Mouse (Mus musculus): ENCODE results near the gene Ranbp10. TPM values are rescaled to one million over a fixed set of nuclear protein-coding genes. Genes with fewer than 3 reads are reported as not detected.
A peak's percentile ranks its signal among the peaks of the same experiment; 100 is the strongest.

Ranbp10 gene
- total and polyA plus RNA-seq, 3 experiments: 18.0 to 20.0 (median 18.5) TPM

- no peaks in the 10 kb centered on the region for H3K27me3 ChIP-seq (ENCODE audit: control insufficient read depth, insufficient read depth, low read length)
- H3K79me2 ChIP-seq (replicated peaks; ENCODE audit: control insufficient read depth, insufficient read depth, low read length): 0 out of 2 replicates have a peak, but pooled peaks cover 1% of the 10 kb centered on the region
- peak within 1 kb of the TSS; percentile 78 for H3K9ac ChIP-seq (ENCODE audit: low read depth, low read length)
- peaks cover 9% of the 10 kb centered on the region for H3K4me1 ChIP-seq (ENCODE audit: control insufficient read depth, insufficient read depth, low read length)
- H3K27ac ChIP-seq: peak within 1 kb of the TSS; percentile 97
- peaks cover 7% of the 10 kb centered on the region for H3K36me3 ChIP-seq (ENCODE audit: control insufficient read depth, insufficient read depth, low read length)
- peak; percentile 66 for TF ChIP-seq POLR2A (IDR thresholded peaks at IDR 0.05; ENCODE audit: insufficient read depth, low read depth, low read length)
- TF ChIP-seq CTCF (IDR thresholded peaks at IDR 0.05): no peak
- peak; percentile 71; the same call in 1 of the 2 replicates for TF ChIP-seq EP300 (IDR thresholded peaks at IDR 0.05; ENCODE audit: insufficient read depth, low read depth, low read length)
- intact Hi-C loops (cut with DNase I): loop anchor here (2.0 kb wide), 2 partner anchors 20 to 38 kb away; partner anchors contain the start of gene Edc4
- peak within 1 kb of the TSS; percentile 92 for H3K4me3 ChIP-seq
- peak; percentile 92 to 98 for DNase-seq
- WGBS: under 1% methylated on average over 59 of the region's 59 CpGs
Measured at GRCm38 (mm10) chr8:105860143-105860981, 33.2 kb upstream of the Ranbp10 start, which contains the start of gene Nutf2. TSS of gene Nutf2 (plus strand) at chr8:105860580.

GRCm38 (mm10) chr8:105859314-105859713 is 32.2 kb upstream of the Ranbp10 start:
- Histone ChIP-seq H3K27me3 (ENCODE audit: control insufficient read depth, insufficient read depth, low read length) (no peaks in the 10 kb centered on the region), H3K9ac (ENCODE audit: low read depth, low read length) (no peak overlapping the region), H3K79me2 (replicated peaks; ENCODE audit: control insufficient read depth, insufficient read depth, low read length) (0 out of 2 replicates have a peak, but pooled peaks cover 1% of the 10 kb centered on the region), H3K36me3 (ENCODE audit: control insufficient read depth, insufficient read depth, low read length) (peaks cover 7% of the 10 kb centered on the region), H3K4me3 (no peak overlapping the region), H3K27ac (peak overlapping the region; percentile 97), H3K4me1 (ENCODE audit: control insufficient read depth, insufficient read depth, low read length) (peaks cover 10% of the 10 kb centered on the region)
- 61% methylated on average over 5 of the region's 5 CpGs for WGBS
- no peak for TF ChIP-seq EP300 (IDR thresholded peaks at IDR 0.05; ENCODE audit: insufficient read depth, low read depth, low read length)
- no peak for TF ChIP-seq POLR2A (IDR thresholded peaks at IDR 0.05; ENCODE audit: insufficient read depth, low read depth, low read length)
- no peak for TF ChIP-seq CTCF (IDR thresholded peaks at IDR 0.05)
- DNase-seq: no peak
- intact Hi-C loops (cut with DNase I): no loop called here

- H3K9ac ChIP-seq (ENCODE audit: low read depth, low read length): no peak overlapping the region
- TF ChIP-seq EP300 (IDR thresholded peaks at IDR 0.05; ENCODE audit: insufficient read depth, low read depth, low read length) (no peak), POLR2A (IDR thresholded peaks at IDR 0.05; ENCODE audit: insufficient read depth, low read depth, low read length) (no peak), CTCF (IDR thresholded peaks at IDR 0.05) (no peak)
- 0 out of 2 replicates have a peak, but pooled peaks cover 1% of the 10 kb centered on the region for H3K79me2 ChIP-seq (replicated peaks; ENCODE audit: control insufficient read depth, insufficient read depth, low read length)
- no peak for DNase-seq
- peaks cover 7% of the 10 kb centered on the region for H3K36me3 ChIP-seq (ENCODE audit: control insufficient read depth, insufficient read depth, low read length)
- intact Hi-C loops (cut with DNase I): no loop called here
- H3K4me1 ChIP-seq (ENCODE audit: control insufficient read depth, insufficient read depth, low read length): peaks cover 11% of the 10 kb centered on the region
- 80% methylated on average over 5 of the region's 5 CpGs for WGBS
- no peak overlapping the region for H3K4me3 ChIP-seq
- no peaks in the 10 kb centered on the region for H3K27me3 ChIP-seq (ENCODE audit: control insufficient read depth, insufficient read depth, low read length)
- no peak overlapping the region for H3K27ac ChIP-seq
Measured at GRCm38 (mm10) chr8:105858495-105858894, 31.3 kb upstream of the Ranbp10 start.

- Histone ChIP-seq H3K27ac (peak overlapping the region; percentile 83), H3K36me3 (ENCODE audit: control insufficient read depth, insufficient read depth, low read length) (peaks cover 7% of the 10 kb centered on the region), H3K4me1 (ENCODE audit: control insufficient read depth, insufficient read depth, low read length) (peaks cover 9% of the 10 kb centered on the region), H3K27me3 (ENCODE audit: control insufficient read depth, insufficient read depth, low read length) (no peaks in the 10 kb centered on the region), H3K4me3 (peak overlapping the region; percentile 78), H3K9ac (ENCODE audit: low read depth, low read length) (peak overlapping the region; percentile 79), H3K79me2 (replicated peaks; ENCODE audit: control insufficient read depth, insufficient read depth, low read length) (0 out of 2 replicates have a peak, but pooled peaks cover 1% of the 10 kb centered on the region)
- intact Hi-C loops (cut with DNase I): no loop called here
- no peak for DNase-seq
- no peak for TF ChIP-seq POLR2A (IDR thresholded peaks at IDR 0.05; ENCODE audit: insufficient read depth, low read depth, low read length)
- TF ChIP-seq EP300 (IDR thresholded peaks at IDR 0.05; ENCODE audit: insufficient read depth, low read depth, low read length): no peak
- TF ChIP-seq CTCF (IDR thresholded peaks at IDR 0.05): no peak
- 10% methylated on average over 15 of the region's 15 CpGs for WGBS
Measured at GRCm38 (mm10) chr8:105856168-105856835, 29.2 kb upstream of the Ranbp10 start.

GRCm38 (mm10) chr8:105855248-105856167 is 28.4 kb upstream of the Ranbp10 start:
- WGBS: under 1% methylated on average over 71 of the region's 71 CpGs
- Histone ChIP-seq H3K27me3 (ENCODE audit: control insufficient read depth, insufficient read depth, low read length) (no peaks in the 10 kb centered on the region), H3K36me3 (ENCODE audit: control insufficient read depth, insufficient read depth, low read length) (peaks cover 7% of the 10 kb centered on the region), H3K4me1 (ENCODE audit: control insufficient read depth, insufficient read depth, low read length) (peaks cover 9% of the 10 kb centered on the region), H3K79me2 (replicated peaks; ENCODE audit: control insufficient read depth, insufficient read depth, low read length) (no peaks in the 10 kb centered on the region), H3K4me3 (peak overlapping the region; percentile 78), H3K9ac (ENCODE audit: low read depth, low read length) (peak overlapping the region; percentile 79), H3K27ac (peak overlapping the region; percentile 83)
- no peak for TF ChIP-seq EP300 (IDR thresholded peaks at IDR 0.05; ENCODE audit: insufficient read depth, low read depth, low read length)
- TF ChIP-seq POLR2A (IDR thresholded peaks at IDR 0.05; ENCODE audit: insufficient read depth, low read depth, low read length): no peak
- no peak for TF ChIP-seq CTCF (IDR thresholded peaks at IDR 0.05)
- no peak for DNase-seq
- intact Hi-C loops (cut with DNase I): no loop called here
